Mouse (Mus musculus): ENCODE results near the gene Mllt3.

DNA sequence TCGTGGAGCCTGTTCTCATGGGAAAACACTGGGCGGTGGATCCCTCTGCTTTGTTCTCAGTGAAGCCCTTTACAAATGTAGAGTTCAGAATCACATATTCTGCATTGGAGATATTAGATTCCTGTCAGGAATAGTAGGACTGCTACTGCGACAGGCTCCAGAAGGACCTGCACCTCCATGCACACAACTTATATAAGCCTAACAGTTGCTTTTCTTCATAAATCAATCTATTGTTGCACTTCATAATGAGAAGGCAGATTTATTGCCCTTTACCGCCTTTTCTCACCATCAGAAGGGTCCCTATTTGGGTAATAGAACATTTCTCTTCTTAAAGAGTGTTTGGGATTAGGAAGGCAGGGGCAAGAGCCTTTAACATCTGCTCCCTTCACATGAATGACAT is 231.0 kb downstream of the Mllt3 start:
- TF ChIP-seq E2F4 (IDR thresholded peaks at IDR 0.05; ENCODE audit: insufficient read depth) (no peak), CEBPB (IDR thresholded peaks at IDR 0.05; ENCODE audit: insufficient read depth, poor library complexity, severe bottlenecking) (no peak), MAX (IDR thresholded peaks at IDR 0.05; ENCODE audit: low read depth) (no peak), POLR2A (IDR thresholded peaks at IDR 0.05; ENCODE audit: insufficient read length, low read depth) (no peak), MYOD1 (IDR thresholded peaks at IDR 0.05; ENCODE audit: control insufficient read depth in 1 of 3, insufficient read length in 2 of 3, low read depth in 2 of 3) (no peak), POLR2AphosphoS2 (IDR thresholded peaks at IDR 0.05; ENCODE audit: insufficient read length, low read depth) (no peak), USF1 (IDR thresholded peaks at IDR 0.05; ENCODE audit: low read depth) (no peak), SRF (IDR thresholded peaks at IDR 0.05; ENCODE audit: control insufficient read depth, insufficient read length, low read depth) (no peak), MYOG (IDR thresholded peaks at IDR 0.05; ENCODE audit: control insufficient read depth in 1 of 3, insufficient read depth in 1 of 3, insufficient read length in 2 of 3, low read depth in 2 of 3) (no peak), REST (IDR thresholded peaks at IDR 0.05; ENCODE audit: insufficient read depth, insufficient read length) (no peak), TCF12 (IDR thresholded peaks at IDR 0.05; ENCODE audit: insufficient read depth, poor library complexity, severe bottlenecking) (no peak), TCF3 (IDR thresholded peaks at IDR 0.05; ENCODE audit: insufficient read length, low read depth) (no peak)
